Mouse (Mus musculus): Measurements from ENCODE around the gene Agap1.
"Not testable (repeated sequence)": the region's sequence is repeated elsewhere in the genome, so short reads cannot be mapped to it uniquely, and the experiment has no call there.

The Agap1 gene

DNA sequence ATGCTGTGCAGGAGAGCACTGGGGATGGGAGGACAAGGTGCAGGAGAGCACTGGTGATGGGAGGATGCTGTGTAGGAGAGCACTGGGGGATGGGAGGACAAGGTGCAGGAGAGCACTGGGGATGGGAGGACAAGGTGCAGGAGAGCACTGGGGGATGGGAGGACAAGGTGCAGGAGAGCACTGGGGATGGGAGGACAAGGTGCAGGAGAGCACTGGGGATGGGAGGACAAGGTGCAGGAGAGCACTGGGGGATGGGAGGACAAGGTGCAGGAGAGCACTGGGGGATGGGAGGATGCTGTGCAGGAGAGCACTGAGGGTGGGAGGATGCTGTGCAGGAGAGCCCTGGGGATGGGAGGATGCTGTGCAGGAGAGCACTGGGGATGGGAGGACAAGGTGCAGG, 47.3 kb downstream of the Agap1 start:
- DNase-seq (ENCODE audit: low spot score in 2 of 2): not testable (repeated sequence)

DNA sequence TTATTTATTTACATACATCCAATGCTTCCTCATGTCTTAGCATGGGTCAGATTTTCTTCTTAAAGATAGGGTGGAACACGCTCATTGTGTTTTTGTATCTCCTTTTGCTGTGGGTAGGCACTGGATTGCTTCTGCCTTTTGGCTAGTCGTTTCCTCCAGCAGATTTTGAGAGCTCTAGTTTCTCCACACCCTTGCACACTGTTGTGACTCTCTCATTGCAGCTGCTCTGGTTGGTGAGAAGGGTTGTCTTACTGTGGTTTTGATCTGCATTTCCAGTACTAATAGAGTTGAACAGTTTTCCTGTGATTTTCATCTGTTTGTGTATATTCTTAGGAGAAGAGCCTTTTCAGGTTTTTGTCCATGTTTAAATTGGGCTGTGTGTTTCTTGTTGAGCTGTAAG, 54.6 kb downstream of the Agap1 start:
- no peak for DNase-seq (ENCODE audit: low spot score in 2 of 2)

DNA sequence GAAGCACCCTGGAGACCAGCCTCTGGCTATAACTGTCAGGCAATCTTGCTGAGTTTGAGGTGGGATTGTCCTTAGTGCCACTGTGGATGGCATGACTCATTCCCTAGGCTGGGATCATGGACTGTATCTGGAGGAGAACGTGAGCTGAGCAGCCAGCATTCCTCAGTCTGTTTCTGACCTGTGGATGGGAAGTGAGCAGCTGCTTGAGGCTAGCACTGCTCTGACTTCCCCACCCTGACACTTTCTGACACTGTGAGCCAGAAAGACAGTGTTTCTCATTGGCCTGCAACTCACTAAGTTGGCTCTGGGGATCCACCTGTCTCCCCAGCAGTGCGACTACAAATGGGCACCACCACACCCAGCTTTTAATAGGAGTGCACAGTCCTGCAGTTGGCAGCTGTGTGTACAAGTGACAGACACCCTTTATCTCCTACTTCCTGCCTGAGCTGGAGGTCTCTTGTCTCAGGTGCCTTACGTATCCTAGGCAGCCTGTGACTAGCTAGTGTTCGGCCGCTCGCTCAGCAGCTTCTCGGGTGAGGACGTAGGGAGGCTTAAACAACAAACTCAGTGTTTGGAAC, 55.2 kb downstream of the Agap1 start:
- DNase-seq (ENCODE audit: low spot score in 2 of 2): no peak

DNA sequence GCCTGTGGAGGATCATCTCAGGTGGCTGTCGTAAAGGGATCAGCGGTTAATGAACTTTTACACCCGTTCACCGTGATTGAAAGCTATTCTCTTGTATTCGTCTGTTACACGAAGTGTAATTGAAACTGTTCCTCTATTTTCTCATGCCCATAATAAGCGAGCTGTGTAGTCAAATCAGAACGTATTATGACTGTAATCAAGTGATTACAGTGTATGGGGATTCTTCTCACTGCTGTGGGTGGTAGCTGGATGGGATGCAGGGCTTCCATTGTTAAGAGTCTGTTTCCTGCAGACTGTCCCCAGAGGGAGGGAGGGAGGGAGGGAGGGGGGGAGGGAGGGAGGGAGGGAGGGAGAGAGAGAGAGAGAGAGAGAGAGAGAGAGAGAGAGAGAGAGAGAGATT, 56.1 kb downstream of the Agap1 start:
- DNase-seq (ENCODE audit: low spot score in 2 of 2): no peak

DNA sequence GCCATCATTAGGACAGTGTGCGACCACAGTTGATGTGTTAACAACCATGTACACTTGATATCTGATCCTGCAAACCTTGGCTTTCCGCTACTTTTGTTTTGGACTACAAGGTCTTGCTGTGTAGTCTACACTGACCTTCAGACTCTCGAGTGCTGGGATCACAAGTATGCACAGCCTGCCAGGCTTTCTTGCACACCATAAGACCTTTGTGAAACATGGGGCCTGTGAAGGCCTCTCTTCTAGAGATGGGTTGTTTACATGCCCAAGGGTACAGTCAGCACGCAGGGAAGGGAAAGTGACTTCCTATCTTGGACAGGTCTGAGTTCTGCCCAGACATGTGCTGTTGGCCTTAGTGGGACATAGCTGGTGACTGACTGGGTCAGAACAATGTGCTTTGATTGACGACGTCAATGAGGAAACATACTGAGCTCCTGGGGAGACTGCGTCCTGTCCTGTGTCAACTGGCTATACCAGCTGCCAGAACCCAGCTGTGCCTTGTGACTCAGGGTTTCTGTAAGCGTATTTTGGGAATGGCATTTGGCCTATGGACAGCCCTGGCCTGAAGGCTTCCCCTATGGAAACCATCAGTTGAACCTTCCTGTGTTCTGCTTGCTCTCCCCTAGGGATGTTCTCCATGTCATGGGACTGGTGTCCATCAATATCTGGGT, 59.1 kb downstream of the Agap1 start:
- DNase-seq (ENCODE audit: low spot score in 2 of 2): no peak

DNA sequence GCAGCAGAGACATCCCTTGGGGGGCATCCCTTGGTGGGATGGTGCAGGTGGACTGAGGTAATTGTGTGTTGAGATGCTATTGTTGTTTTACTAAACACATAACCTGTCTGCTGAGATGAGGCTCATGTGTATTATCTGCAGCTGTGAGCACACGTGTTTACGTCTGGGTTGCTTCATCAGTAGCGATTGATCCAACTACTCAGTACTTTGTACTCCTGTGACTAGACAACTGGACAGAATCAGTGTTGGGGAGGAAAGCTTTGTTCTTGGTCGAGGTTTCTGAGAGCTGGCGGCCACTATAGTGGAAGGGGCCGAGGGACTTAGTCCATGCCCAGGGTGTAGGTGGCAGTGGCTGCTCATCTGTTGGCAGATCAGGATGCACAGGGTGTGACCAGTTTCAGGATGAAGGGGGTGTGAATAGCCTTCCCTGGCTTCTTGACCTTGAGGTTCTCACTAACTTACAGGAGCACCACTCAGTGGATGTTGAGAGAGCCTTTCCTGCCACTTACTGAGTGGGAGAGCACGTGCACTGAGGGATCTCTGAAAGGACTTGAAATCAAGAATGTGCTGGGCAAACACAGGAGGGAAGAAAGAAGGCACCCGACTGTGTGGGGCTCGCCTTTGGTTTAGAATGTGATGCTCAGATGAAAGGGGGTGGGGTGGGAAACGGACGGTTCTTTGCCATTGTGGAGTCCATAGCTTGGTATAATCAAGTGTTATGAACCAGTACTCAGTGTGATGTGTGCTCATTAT, 61.4 kb downstream of the Agap1 start:
- DNase-seq (ENCODE audit: low spot score in 2 of 2): no peak

DNA sequence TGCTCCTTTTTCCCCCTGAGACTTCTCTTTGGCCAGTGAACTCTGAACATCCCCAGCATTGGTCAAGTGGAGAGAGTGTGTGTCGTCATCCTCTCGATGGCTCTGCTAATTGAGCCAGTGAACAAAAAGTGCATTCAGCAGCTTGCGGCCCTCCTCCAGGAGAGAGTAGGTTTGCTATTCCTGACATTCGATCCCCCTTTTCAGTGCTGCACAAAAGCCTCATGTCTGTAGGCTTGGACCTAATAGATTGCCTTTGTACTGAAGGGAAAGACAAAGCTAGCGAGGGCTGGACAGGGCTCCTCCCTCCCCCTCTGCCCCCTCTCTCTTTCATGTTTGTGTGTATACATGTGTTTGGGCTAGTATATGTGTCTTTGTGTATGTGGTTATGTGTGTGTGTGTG, 63.2 kb downstream of the Agap1 start:
- no peak for DNase-seq (ENCODE audit: low spot score in 2 of 2)

DNA sequence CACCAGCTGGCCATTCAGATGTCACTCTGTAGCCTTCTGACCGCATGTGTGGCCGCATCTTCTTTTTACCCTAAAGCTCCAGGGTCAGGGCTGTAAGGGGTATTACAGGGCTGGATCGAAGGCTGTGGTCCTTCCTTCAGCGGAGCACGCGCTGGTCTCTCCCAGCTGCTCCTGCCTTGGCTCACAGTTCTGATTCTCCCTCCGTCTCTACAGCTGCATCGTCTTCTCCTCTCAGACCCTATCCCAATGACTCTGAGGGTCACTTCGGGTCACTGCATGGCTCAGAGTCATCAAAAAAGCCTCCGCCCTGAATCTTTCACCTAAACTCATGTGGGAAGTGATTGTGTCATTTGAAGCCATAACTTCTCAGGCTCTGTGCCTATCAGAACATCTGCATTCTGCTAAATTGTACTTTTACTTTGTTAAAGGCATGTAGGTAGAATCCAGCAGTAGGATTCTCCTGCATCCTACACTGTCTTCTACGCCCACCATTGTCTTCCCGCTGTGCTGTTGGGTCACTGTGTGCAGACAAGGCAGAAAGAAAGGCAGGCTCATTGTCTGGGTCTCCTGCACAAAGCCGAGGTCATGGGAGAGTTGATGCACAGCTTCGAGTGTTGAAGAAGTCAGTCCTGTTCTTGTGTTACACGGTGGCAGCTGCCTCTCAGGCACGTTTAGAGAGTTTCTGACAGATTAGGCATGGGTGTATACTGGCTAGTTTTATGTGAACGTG, 65.5 kb downstream of the Agap1 start:
- no peak for DNase-seq (ENCODE audit: low spot score in 2 of 2)

DNA sequence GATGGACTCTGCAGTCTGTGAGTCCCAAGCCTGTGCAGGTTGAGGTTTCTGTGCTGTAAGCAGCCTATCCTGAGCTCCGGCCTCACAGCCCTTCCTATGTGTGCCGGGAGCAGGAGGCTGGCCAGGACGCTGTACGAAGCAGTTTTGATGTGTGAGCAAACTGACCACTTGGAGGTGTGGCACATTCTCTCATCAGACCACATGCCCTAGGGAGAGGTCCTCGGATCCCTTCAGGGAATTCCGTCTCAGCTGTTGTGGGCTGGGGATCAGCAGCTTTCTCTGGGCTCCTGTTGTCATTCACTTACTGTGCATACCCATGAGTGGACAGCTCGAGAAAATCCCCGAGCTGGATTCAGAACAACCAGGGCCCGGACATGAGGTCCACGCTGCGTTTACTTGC, 66.8 kb downstream of the Agap1 start:
- no peak for DNase-seq (ENCODE audit: low spot score in 2 of 2)

DNA sequence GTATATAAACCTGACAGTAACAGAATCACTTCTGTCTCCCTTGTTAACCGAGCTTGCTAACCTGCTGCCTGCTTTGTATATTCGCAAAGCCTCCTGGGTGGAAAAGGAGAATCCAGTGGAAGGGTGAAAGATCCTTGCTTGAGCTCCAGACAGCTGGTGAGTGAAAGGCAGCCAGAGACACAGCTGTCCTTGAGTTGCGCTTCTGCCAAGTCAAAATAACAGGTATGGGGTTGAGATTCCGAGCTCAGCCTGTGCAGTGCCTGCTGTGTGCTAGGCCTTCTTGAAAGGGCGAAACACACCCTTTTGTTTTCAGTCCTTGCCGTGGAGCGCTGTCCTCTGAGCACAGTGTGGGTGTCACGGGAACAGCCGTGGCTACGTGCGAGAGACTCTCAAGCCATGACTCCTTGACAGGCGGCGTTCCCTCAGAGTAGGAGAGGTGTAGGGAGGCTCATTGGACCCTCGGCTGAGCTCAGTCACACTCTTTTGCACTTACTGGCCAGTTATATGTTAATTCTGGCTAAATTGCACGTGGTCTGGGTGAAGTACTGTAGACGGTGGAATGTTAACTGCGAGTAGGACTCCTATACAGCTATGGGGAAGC, 67.4 kb downstream of the Agap1 start:
- DNase-seq (ENCODE audit: low spot score in 2 of 2): no peak

DNA sequence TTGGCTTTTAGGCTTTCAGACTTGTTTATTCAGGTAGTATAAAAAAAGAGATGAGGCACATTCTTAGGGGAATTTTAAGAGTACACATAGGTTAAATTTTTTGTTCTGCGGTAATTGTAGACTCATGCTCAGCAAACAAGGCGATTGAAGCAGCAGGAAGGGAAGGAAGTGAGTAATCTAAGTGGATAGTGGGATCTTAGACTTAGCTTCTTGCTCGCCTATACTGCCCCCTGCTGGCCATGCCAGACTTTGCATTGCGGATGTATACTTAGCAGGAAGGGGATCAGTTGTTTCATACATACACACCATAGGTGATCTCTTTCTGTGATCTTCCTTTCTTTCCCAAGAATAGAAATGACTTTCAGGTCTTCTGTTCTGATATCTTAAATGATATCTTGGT, 69.8 kb downstream of the Agap1 start:
- DNase-seq (ENCODE audit: low spot score in 2 of 2): peak; percentile 95 to 97

DNA sequence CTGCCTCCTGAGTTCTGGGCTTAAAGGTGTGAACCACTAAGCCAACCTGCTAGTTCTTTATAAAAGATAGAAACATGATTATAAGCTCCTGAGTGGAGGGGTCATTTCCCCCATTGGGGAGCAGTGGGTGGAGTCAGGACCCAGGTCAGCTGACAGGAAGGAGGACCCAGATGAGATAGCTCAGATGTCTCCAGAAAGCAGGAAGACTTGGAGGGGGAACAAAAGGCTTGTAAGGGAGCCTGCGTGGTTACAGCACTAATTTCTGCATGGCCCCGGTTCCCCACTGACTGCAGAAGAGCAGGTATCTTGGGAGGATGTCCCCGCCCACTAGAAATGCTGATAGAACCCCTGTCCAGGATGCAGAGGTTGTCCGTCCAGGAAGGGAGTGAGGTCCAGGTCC, 70.4 kb downstream of the Agap1 start:
- no peak for DNase-seq (ENCODE audit: low spot score in 2 of 2)

DNA sequence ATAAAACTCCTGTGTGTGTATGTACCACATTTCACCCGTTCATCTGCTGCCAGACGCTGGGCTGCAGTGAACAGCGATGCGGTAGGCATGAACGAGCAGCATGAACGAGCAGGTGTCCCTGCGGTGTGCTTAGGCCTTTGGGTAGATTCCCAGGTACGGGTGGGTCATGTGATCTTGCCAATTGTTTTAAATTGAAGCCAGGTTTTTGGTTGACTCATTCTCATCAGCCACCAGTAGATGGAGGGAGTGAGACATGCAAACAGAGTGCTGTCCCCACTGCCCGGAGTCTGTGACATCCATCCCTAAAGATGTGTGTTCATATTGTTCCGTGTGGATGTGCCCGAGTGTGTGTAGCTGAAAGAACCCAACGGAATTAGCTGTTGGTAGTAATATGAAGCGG, 71.2 kb downstream of the Agap1 start:
- peak; percentile 50 to 67 for DNase-seq (ENCODE audit: low spot score in 2 of 2)

DNA sequence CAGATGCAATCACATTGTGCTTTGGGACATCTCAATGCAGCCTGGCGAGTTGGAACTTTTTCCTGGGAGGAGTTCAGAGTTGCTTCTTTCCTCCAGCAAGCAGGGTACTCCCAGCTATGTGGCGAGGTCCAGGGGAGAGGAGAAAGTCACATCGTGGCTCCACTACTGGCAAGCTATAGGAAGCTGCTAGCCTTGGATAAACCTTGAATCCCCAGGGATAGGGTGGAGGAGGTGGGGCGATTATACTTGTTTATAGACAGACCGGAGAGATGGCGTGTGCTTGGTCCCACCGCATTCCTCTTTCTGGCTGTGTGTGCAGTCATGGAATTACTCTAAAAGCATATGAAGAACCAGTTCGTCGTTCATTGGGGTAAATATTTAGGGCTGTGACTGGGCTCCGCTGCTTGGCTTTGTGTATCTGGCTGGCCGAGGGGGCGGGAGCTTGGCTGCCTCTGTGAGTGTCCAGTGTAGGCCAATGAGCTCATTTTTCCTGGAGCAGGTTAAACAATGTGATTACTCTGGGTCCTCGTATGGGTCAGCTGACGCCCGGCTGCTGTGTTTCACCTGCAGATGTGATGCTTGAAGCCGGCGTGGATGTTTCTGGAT, 74.2 kb downstream of the Agap1 start:
- DNase-seq (ENCODE audit: low spot score in 2 of 2): no peak

DNA sequence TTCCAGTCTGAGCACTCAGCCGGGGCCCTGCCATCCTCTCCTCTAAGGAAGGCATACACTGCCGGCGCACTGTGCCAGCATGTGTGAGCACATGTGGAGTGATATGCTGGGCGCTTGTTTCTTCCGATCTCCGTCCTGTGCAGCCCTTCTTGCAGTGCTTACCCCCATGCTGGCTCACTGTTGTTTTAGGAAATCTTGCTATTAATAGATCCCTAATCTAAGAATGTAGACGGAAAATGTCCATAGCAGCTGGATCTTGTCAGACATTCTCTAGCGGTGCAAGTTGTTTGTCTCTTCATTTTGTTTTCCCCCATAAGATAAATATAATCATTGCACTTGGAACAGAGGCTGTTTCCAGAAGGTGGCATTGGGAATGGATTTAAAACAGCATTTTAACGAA, 79.1 kb downstream of the Agap1 start:
- DNase-seq (ENCODE audit: low spot score in 2 of 2): no peak

DNA sequence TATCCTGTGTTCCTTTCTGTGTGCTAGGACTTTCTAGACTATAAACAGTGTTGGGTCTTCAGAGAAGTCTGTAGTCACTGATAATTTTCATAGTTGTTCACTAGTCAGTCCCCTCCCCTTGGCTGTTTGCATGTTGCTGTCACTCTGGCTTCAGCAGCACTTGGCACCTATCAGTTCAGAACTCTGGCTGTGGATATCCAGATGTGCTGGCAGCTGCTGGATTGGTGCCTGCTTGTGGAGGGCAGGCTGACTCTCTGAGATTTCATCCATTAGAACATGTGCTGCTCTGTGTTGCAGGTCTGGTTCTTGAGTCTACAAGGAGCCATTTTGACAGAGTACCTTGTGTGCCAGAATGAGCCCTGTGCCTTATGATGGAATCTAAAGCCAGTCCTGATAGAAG, 80.6 kb downstream of the Agap1 start:
- DNase-seq (ENCODE audit: low spot score in 2 of 2): no peak

DNA sequence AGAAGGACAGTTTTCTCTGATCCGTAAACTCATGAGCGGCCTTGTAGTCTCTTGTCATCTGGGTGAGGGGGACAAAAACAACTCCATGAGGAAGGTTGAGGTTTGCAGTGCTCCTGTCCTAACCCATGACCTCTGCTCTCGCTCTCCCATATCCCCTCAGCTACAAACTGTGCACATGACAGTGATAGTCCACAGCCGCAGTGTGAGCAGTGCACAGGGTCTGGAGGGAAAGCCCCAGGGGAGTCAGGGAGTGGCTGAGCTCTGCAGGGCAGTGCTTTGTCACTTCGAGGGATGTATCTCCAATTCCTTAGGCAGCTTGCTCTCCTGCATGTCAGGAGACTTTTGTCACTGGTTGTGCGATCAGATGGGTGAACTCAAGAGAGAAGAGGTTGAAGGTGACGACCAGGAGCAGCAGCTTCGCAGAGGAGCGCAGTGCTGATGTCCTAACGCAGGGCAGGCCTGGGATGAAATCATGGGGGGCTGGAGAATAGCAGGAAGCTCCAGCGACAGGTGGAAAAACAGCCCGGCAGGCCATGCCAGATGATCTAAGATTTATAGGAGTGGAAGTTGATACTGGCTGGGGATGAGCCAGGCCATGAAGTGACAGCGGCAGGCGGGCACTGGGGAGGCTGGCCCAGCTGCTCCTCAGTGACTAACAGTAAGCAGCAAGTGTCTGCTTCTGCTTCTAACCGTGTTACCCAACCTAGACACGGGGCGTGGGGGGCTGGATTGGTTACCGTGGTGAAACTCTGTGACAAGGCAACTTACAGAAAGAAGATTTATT, 83.7 kb downstream of the Agap1 start:
- DNase-seq (ENCODE audit: low spot score in 2 of 2): no peak

DNA sequence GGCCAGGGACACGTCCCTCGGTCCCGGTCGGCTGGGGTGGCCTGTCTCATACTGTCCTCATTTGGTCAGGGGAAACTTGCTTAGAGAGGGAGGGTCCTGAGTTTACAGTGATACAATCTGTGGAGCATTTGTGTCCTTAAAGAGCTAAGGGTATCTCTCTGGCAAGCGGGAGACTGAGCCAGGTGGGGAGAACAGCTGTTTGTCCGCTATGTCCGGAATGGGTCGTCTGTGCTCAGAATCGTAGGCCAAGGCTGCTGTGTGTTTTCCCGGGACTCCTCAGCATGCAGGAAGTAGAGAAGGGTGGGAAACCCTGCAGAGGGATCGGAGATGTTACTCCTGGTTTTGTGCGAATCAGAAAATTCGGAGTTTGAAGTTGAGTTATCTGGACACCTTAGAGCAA, 84.5 kb downstream of the Agap1 start:
- no peak for DNase-seq (ENCODE audit: low spot score in 2 of 2)

DNA sequence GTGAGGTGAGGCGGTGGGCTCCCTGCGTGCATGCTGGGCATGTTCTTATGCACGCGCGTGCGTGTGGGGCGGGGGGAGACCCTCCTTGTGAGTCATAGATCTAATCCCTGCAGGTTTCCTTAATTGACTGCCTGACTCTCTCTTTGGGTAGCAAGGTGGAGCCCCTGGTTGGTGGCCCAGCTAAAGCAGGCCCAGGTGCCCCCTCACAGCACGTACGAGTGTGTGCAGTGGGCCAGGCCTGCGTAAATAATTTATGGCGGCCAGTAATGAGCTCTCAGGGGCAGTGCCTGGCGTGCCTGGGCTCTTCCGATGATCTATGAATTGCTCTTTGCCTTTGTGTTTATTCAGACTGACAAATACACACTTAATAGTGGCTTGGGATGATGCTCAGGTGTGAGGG, 86.5 kb downstream of the Agap1 start:
- no peak for DNase-seq (ENCODE audit: low spot score in 2 of 2)

DNA sequence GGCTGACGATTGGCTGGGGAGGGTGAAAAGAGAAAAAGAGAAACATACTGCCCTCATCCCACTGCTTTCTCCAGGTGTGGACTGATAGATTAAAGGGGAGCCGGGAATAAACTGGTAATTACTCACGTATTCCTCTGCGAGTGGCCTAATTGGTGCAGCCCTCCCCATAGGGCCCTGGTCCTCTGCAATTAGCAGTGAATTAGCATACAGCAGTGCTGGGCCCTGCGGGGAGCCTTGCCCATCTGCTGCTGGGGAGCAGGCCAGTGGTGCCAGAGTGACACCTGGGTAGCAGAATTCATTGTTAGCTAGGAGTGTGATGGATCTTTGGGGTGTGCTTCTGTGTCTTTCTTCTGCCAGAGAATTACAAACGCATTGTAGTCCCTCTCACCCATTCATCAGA, 87.9 kb downstream of the Agap1 start:
- DNase-seq (ENCODE audit: low spot score in 2 of 2): no peak

DNA sequence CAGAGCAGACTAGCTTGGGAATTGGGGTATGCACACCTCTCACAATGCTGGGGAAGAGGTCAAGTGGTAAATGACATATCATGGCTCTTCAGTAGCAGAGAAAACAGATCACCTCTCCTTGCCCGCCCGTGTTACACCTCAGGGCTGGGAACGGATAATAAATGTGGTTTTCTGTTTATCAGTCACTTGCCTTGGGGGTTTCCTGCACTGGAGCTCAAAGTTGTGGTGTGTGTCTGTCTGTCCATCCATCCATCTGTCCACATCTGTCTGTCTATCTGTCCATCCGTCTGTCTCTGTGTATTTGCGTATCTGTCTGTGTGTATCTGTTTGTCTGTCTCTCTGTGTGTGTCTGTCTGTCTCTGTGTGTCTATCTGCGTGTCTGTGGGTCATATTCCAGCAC, 88.7 kb downstream of the Agap1 start:
- DNase-seq (ENCODE audit: low spot score in 2 of 2): no peak
